Comparison of ENCODE assay signal across 10 mouse cellular contexts in the genomic region with DNA sequence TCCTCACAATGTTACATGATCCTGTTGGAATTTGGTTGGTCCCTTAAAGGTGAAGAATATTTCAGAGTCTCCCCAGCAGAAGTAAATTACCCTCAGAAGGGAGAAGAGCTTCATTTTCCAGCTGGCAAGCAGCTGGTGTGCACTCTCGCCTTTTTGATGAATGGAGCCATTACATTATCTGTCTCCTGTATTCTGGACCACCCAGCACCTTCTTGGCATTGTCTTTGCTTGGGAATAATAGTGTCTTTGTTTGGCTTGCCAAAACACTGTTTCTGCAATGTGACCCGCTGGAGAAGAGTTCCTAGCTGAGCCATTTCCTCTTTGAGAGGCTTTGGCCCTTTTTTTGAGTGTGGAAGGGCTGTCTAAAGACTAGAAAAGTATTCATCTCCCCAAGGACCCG.
DNase-seq lines count a peak whose midpoint lies in the region; ATAC-seq lines count a peak whose summit lies in the region.
"Had no signal": no experiment of that assay in that cellular context is flagged by ENCODE, and none has a peak within 500 bp of the region (broad histone marks: within the 10 kb centered on the region; RNA-seq: fewer than 3 reads in every experiment).

No protein-coding gene starts in this region.

- DNase-seq in gastrocnemius, postnatal 25 days: peak; percentile 27
- no peak for DNase-seq in gastrocnemius, postnatal 10 days
- peak; percentile 29 for DNase-seq in neural tube, embryonic 10.5 days (ENCODE audit: extremely low spot score, low spot score)
- peak; percentile 15 for DNase-seq in hindbrain, embryonic 11.5 days (ENCODE audit: low spot score)
- no peak for DNase-seq in frontal cortex, postnatal 14 days (ENCODE audit: low spot score in 2 of 2)
- DNase-seq: right cerebral cortex, postnatal 25 days had no signal

- no peaks in the 10 kb centered on the region for H3K4me1 ChIP-seq in neural tube, embryonic 15.5 days
- no peaks in the 10 kb centered on the region for H3K4me1 ChIP-seq in hindbrain, embryonic 11.5 days (replicated peaks; ENCODE audit: control insufficient read depth, insufficient read depth, low read length)
- peaks cover 3% of the 10 kb centered on the region; the same call in 1 of the 2 replicates for H3K4me1 ChIP-seq in stomach, embryonic 16.5 days (ENCODE audit: control insufficient read depth, insufficient read depth, low read length)
- no peaks in the 10 kb centered on the region for H3K4me1 ChIP-seq in midbrain, embryonic 15.5 days

- no peak overlapping the region for H3K4me2 ChIP-seq in neural tube, embryonic 15.5 days
- no peak overlapping the region for H3K4me2 ChIP-seq in hindbrain, embryonic 11.5 days (replicated peaks; ENCODE audit: low read depth, low read length)
- no peak overlapping the region for H3K4me2 ChIP-seq in stomach, embryonic 16.5 days (ENCODE audit: low read depth, low read length)
- H3K4me2 ChIP-seq in midbrain, embryonic 15.5 days: no peak overlapping the region

- no peak overlapping the region for H3K27ac ChIP-seq in neural tube, embryonic 15.5 days (replicated peaks)
- no peak overlapping the region for H3K27ac ChIP-seq in hindbrain, embryonic 11.5 days (ENCODE audit: low read depth, low read length)
- H3K27ac ChIP-seq in stomach, embryonic 16.5 days (ENCODE audit: low read length): peak overlapping the region; percentile 32; the same call in 1 of the 2 replicates
- no peak overlapping the region for H3K27ac ChIP-seq in midbrain, embryonic 15.5 days
- H3K27ac ChIP-seq: liver, embryonic 14.5 days had no signal

- H3K36me3 ChIP-seq in neural tube, embryonic 15.5 days: no peaks in the 10 kb centered on the region
- no peaks in the 10 kb centered on the region for H3K36me3 ChIP-seq in hindbrain, embryonic 11.5 days (ENCODE audit: control insufficient read depth, insufficient read depth, low read length)
- H3K36me3 ChIP-seq in stomach, embryonic 16.5 days (ENCODE audit: control insufficient read depth, insufficient read depth, low read length): no peaks in the 10 kb centered on the region
- no peaks in the 10 kb centered on the region for H3K36me3 ChIP-seq in midbrain, embryonic 15.5 days (replicated peaks)

- ATAC-seq in neural tube, embryonic 15.5 days (ENCODE audit: low FRiP score): no peak
- no peak for ATAC-seq in hindbrain, embryonic 11.5 days (ENCODE audit: low FRiP score)
- peak; percentile 66; the same call in 1 of the 2 replicates for ATAC-seq in stomach, embryonic 16.5 days (ENCODE audit: insufficient read depth, low FRiP score)
- ATAC-seq in midbrain, embryonic 15.5 days (replicated peaks): no peak; the same call in 1 of the 2 replicates

- H3K9me3 ChIP-seq in neural tube, embryonic 15.5 days (replicated peaks): no peaks in the 10 kb centered on the region
- no peaks in the 10 kb centered on the region for H3K9me3 ChIP-seq in hindbrain, embryonic 11.5 days (ENCODE audit: control insufficient read depth, low read length)
- H3K9me3 ChIP-seq in stomach, embryonic 16.5 days (replicated peaks; ENCODE audit: control insufficient read depth, low read length): no peaks in the 10 kb centered on the region
- H3K9me3 ChIP-seq in midbrain, embryonic 15.5 days: no peaks in the 10 kb centered on the region

- no peaks in the 10 kb centered on the region for H3K27me3 ChIP-seq in neural tube, embryonic 15.5 days (replicated peaks)
- no peaks in the 10 kb centered on the region for H3K27me3 ChIP-seq in hindbrain, embryonic 11.5 days (ENCODE audit: control insufficient read depth, insufficient read depth, low read length)
- H3K27me3 ChIP-seq in stomach, embryonic 16.5 days (ENCODE audit: control insufficient read depth, insufficient read depth, low read length): no peaks in the 10 kb centered on the region
- H3K27me3 ChIP-seq in midbrain, embryonic 15.5 days (replicated peaks): no peaks in the 10 kb centered on the region

- H3K9ac ChIP-seq in neural tube, embryonic 15.5 days (replicated peaks): no peak overlapping the region
- no peak overlapping the region for H3K9ac ChIP-seq in hindbrain, embryonic 11.5 days (ENCODE audit: low read depth, low read length)
- H3K9ac ChIP-seq in stomach, embryonic 16.5 days (ENCODE audit: low read length): no peak overlapping the region
- H3K9ac ChIP-seq in midbrain, embryonic 15.5 days: no peak overlapping the region
- H3K9ac ChIP-seq: liver, embryonic 14.5 days had no signal

- WGBS in neural tube, embryonic 15.5 days: 34% methylated on average over 3 of the region's 3 CpGs
- WGBS in hindbrain, embryonic 11.5 days: 31% methylated on average over 3 of the region's 3 CpGs
- WGBS in stomach, embryonic 16.5 days: 37% methylated on average over 3 of the region's 3 CpGs
- WGBS in midbrain, embryonic 15.5 days: 38% methylated on average over 3 of the region's 3 CpGs

- H3K4me3 ChIP-seq in neural tube, embryonic 15.5 days (replicated peaks): no peak overlapping the region
- H3K4me3 ChIP-seq in hindbrain, embryonic 11.5 days (ENCODE audit: low read depth, low read length): no peak overlapping the region
- H3K4me3 ChIP-seq in stomach, embryonic 16.5 days (replicated peaks; ENCODE audit: low read length): no peak overlapping the region
- no peak overlapping the region for H3K4me3 ChIP-seq in midbrain, embryonic 15.5 days

Comparison
In these comparisons a context has a peak if more than half of its experiments do, and no peak if none do; other contexts are left out.
1. DNase-seq: peak in gastrocnemius, postnatal 25 days (single experiment), neural tube, embryonic 10.5 days (single experiment) and hindbrain, embryonic 11.5 days (single experiment); none in gastrocnemius, postnatal 10 days (single experiment) and frontal cortex, postnatal 14 days (0 of 2).